Mouse (Mus musculus) adrenal gland, postnatal 36 days (tissue): ENCODE data around the gene Orc1. TPM values are rescaled to one million over a fixed set of nuclear protein-coding genes. Genes with fewer than 3 reads are reported as not detected.

Experiments
- DNase-seq, 2 experiments: peaks; one replicate each; pipeline ENCODE4 v3.0.0; 2021; ENCODE audit warnings: mixed read lengths in 1 of 2
- total RNA-seq, 2 experiments: library from RNA; stranded (reverse); gene quantifications; 2 replicates each; pipeline ENCODE4 v1.2.3; 2021

Gene Orc1
- total RNA-seq, 2 experiments from 2014 or later, result 0.53 to 0.66 TPM

- no peak for DNase-seq
Measured at GRCm38 (mm10) chr4:108635101-108635500, 55.9 kb downstream of the Orc1 start.

- no peak for DNase-seq
Measured at GRCm38 (mm10) chr4:108637721-108638120, 58.5 kb downstream of the Orc1 start.

DNA sequence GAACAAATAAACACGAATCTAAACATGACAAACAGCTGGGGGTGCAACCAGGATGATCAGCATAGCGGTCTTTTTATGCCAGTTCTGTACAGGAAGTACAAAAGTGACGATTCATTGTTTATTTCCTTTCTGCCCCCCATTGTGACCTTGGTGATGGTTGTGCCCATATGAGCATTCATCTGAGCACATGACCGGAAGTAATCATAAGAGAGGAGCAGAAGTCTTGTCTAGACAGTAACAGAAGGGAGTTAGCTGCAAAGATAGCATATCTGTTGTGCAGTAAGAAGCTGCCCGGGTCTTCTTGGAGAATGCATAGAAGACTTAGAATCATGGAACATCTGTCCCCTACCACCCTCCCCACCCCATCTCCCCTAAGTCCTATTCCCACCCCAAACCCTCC is 59.5 kb downstream of the Orc1 start:
- no peak for DNase-seq

GRCm38 (mm10) chr4:108664407-108664806 is 85.2 kb downstream of the Orc1 start:
- DNase-seq, result peak in 1 of 2 experiments; percentile 22

Other genes with a start within 250 kb of the Orc1 start
- 1 to 10 TPM; 3.6 to 7.8 TPM for gene Shisal2a, start 196.1 kb upstream of the Orc1 start, total RNA-seq
- 10 to 100 TPM in 1 of 2 experiments, 1 to 10 TPM in 1; 7.9 to 11.1 TPM for gene Gpx7, start 172.5 kb upstream of the Orc1 start, total RNA-seq
- gene Tut4, start 120.0 kb upstream of the Orc1 start, total RNA-seq, result 10 to 100 TPM; 28.7 to 37.8 TPM
- gene Prpf38a, start 87 bp upstream of the Orc1 start, total RNA-seq, result 10 to 100 TPM; 30.6 to 31.7 TPM
- 10 to 100 TPM; 34.3 to 50.1 TPM for gene Cc2d1b, start 40.5 kb downstream of the Orc1 start, total RNA-seq
- under 1 TPM; 0.23 to 0.56 TPM for gene 3110021N24Rik, start 140.2 kb downstream of the Orc1 start, total RNA-seq
- gene Zfyve9, start 201.4 kb downstream of the Orc1 start, total RNA-seq, result 10 to 100 TPM; 26.3 to 31.3 TPM